In the genomic region with DNA sequence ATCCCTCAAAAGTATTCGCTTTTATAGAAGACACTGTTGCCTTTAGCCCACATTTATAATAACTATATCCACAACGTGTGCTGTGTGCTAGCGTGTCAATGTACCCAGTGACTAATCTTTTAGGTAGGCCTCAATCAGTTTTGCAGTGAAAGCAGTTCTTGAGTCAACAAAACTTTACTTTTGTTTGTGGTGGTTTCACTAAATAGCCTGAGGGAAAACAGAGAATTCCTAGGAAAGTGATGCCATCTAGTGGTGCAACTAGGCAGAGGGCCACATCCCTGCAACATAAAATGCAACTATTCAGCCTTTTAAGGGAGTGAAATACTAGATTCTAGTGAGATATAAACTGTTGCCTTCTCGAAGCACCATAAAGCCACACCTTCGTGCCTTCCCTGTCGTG, we compare ENCODE assay signal across 9 mouse cellular contexts. TPM values are rescaled to one million over a fixed set of nuclear protein-coding genes. Genes with fewer than 3 reads are reported as not detected.
DNase-seq lines count a peak whose midpoint lies in the region; ATAC-seq lines count a peak whose summit lies in the region.
"Had no signal": no experiment of that assay in that cellular context is flagged by ENCODE, and none has a peak within 500 bp of the region (broad histone marks: within the 10 kb centered on the region; RNA-seq: fewer than 3 reads in every experiment).

No protein-coding gene starts in this region.

- no peaks in the 10 kb centered on the region for H3K27me3 ChIP-seq in liver, embryonic 12.5 days (replicated peaks)

- no peak overlapping the region for H3K27ac ChIP-seq in liver, embryonic 12.5 days

- H3K4me3 ChIP-seq in liver, embryonic 12.5 days = no peak overlapping the region
- H3K4me3 ChIP-seq: erythroblast, embryonic 14.5 days had no signal

- H3K4me1 ChIP-seq in liver, embryonic 12.5 days = no peaks in the 10 kb centered on the region

- intact Hi-C loops in heart, postnatal 36 days (cut with DNase I) = loop anchor here (1.0 to 10.0 kb wide), 4 partner anchors 87 to 528 kb away; no protein-coding TSS in a partner anchor

- H3K9me3 ChIP-seq in liver, embryonic 12.5 days (replicated peaks) = no peaks in the 10 kb centered on the region

- DNase-seq in liver (peak; percentile 10), MN1 (ENCODE audit: low spot score) (peak; percentile 23)
- DNase-seq in cerebellum, postnatal 10 days = peak; percentile 69 to 77
- peak; percentile 39 to 52 for DNase-seq in heart, postnatal 36 days
- peak; percentile 67 to 71 for DNase-seq in layer of hippocampus, postnatal 10 days (ENCODE audit: low spot score in 2 of 2)
- DNase-seq in urinary bladder, postnatal 36 days (ENCODE audit: low spot score in 2 of 2) = peak; percentile 51

- no peak for ATAC-seq in liver, embryonic 12.5 days
- peak; percentile 75 for ATAC-seq in megakaryocyte progenitor cell, adult 5-6 weeks (replicated peaks; ENCODE audit: poor library complexity)

- no peak overlapping the region for H3K9ac ChIP-seq in liver, embryonic 12.5 days

- H3K36me3 ChIP-seq in liver, embryonic 12.5 days = no peaks in the 10 kb centered on the region

- 24% methylated on average over 6 of the region's 6 CpGs for WGBS in liver, embryonic 12.5 days (ENCODE audit: insufficient replicate concordance)

- H3K4me2 ChIP-seq in liver, embryonic 12.5 days = no peak overlapping the region

RNA-seq across cellular contexts. Expression of a gene that starts 25.7 kb away (rescaled TPM):
- 10.9 and 11.7 TPM in 2 replicates for polyA plus RNA-seq in liver, embryonic 12.5 days (2016; fragmentation: Nextera tagmentation; extraction: Ambion mirVana)
- 1 to 10 TPM; 1.7 to 1.9 TPM for total RNA-seq in heart, postnatal 36 days (2021)
- 1 to 10 TPM; 2.5 to 3.0 TPM for total RNA-seq in layer of hippocampus, postnatal 10 days (2021)
- total RNA-seq in megakaryocyte progenitor cell, adult 5-6 weeks (2015) = not detected in 2 replicates
- not detected in 2 replicates for total RNA-seq in megakaryocyte progenitor cell, adult 5-6 weeks (2017)
- polyA plus RNA-seq: erythroblast, embryonic 14.5 days had no signal

Comparison
In these comparisons a context has a peak if more than half of its experiments do, and no peak if none do; other contexts are left out.
1. DNase-seq: peak in every context shown above with its lines; median percentile 73 in cerebellum, postnatal 10 days; 69 in layer of hippocampus, postnatal 10 days; 51 in urinary bladder, postnatal 36 days; 46 in heart, postnatal 36 days; 23 in MN1; 10 in liver.